Mouse (Mus musculus): ENCODE data around the gene Arntl.

DNA sequence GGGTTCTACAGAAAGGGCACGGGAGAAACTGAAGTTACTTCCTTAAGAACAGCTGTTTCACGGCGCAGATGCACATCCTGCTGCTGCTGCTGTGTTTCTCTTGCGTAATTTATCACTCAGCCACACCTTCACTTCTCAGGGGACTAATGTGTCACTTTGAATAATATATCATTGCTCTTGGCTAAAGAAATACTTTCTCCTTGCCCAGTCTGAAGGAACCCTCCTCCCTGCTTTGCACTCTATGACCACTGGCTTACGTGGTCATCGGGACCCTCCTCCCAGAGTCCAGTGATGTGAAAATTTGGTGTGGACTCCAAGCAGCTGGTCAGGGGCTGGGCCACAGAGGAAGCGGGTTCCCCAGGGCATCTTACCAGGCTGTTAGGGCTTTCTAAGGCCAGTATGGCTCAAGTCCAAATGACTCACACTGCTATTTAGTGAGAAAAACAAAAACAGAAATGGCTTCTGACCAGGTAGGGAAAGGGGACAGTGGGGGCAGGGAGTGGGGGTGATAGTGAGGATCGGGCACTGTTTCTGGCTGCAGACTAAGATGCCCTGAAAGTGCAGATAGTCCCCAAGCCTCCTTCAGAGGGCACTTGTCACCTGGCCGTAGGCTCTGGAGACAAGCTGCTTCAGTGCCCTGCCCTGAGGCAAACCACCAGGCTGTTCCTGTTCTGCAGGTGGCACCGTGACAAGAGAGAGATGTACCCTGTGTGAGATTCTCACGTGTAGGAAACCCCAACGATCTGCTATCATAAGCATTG, 34.8 kb downstream of the Arntl start:
- TF ChIP-seq POLR2A (IDR thresholded peaks at IDR 0.05; ENCODE audit: low read depth, low read length) (no peak), CTCF (conservative IDR thresholded peaks at IDR 0.05; ENCODE audit: insufficient read depth, insufficient read length, low read depth, low read length) (no peak)
